Mouse (Mus musculus): ENCODE results near the gene 4932411N23Rik.
"Not testable (repeated sequence)": the region's sequence is repeated elsewhere in the genome, so short reads cannot be mapped to it uniquely, and the experiment has no call there.

Gene 4932411N23Rik

DNA sequence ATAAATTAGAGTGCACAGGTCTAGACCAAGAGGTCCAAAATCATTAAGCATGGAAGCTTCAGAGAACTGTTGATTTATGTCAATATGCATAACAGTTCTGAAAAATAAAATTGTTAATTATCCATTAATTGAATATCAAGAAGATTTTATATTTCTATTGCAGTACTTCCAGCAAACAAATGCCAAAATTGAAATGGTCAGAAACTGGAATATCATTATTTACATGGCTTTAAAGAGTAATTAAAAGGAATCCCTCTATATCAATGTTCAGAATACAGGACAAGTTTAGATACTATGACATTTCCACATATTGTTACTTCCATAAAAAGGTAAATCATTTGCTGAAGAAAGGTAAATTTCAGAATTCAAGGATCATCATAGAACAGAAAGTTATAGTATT is at the start of gene 4932411N23Rik:
TSS of gene 4932411N23Rik (minus strand) at position 101 of the 400 bp plus-strand sequence.
- no peak for DNase-seq (ENCODE audit: low spot score in 2 of 2)

DNA sequence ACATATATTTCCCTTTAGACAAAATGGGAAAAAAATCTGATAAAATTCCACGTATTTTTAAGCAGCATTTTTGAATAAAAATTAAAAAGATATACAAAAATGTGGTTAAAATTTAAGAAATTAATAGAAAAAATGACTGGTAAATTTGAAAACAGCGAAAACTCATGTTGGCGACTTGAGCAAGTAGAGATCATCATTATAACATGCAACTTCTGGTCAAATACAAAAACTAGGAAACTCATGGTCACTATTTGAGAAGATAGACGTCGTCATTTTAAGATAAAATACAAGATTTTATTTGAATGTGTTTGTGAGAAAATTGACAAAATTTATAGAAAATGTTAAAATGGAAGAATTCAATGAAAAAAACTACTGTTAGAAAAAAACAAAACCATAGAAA is 35.8 kb downstream of the 4932411N23Rik start:
- no peak for DNase-seq (ENCODE audit: low spot score in 2 of 2)

DNA sequence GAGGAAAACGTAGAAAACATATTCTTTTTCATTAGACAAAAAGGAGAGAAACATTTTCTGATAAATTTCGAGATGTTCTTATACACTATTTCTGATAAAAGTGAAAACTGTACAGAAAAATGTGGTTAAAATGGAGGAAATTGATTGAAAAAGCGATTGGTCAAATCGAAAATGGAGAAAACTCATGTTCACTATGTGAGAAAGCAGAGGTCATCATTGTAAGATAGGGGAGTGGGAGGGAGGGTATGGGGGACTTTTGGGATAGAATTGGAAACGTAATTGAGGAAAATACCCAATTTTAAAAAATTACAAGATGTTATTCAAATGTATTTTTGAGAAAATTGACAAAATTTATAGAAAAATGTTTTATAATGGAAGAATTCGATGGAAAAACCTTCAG is 38.0 kb downstream of the 4932411N23Rik start:
- DNase-seq (ENCODE audit: low spot score in 2 of 2), result not testable (repeated sequence)

DNA sequence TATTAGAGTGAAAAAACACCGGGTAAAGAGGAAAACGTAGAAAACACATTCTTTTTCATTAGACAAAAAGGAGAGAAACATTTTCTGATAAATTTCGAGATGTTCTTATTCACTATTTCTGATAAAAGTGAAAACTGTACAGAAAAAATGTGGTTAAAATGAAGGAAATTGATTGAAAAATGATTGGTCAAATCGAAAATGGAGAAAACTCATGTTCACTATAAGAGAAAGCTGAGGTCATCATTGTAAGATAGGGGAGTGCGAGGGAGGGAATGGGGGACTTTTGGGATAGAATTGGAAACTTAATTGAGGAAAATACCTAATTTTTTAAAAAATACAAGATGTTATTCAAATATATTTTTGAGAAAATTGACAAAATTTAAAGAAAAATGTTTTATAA is 40.8 kb downstream of the 4932411N23Rik start:
- not testable (repeated sequence) for DNase-seq (ENCODE audit: low spot score in 2 of 2)

DNA sequence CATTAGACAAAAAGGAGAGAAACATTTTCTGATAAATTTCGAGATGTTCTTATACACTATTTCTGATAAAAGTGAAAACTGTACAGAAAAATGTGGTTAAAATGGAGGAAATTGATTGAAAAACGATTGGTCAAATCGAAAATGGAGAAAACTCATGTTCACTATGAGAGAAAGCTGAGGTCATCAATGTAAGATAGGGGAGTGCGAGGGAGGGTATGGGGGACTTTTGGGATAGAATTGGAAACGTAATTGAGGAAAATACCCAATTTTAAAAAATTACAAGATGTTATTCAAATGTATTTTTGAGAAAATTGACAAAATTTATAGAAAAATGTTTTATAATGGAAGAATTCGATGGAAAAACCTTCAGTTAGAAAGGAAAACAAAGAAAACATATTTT is 42.2 kb downstream of the 4932411N23Rik start:
- not testable (repeated sequence) for DNase-seq (ENCODE audit: low spot score in 2 of 2)
